Mouse (Mus musculus) CD4-positive, CD25-positive, alpha-beta regulatory T cell, adult 2 months (primary cell): ENCODE results near the gene Hist2h2aa2.
"Not testable (repeated sequence)": the region's sequence is repeated elsewhere in the genome, so short reads cannot be mapped to it uniquely, and the experiment has no call there.

Source experiments
- DNase-seq: peaks from one replicate; pipeline ENCODE4 v3.0.0-alpha.2; 2012; ENCODE audit warnings: low read depth, low spot score

Gene Hist2h2aa2

DNA sequence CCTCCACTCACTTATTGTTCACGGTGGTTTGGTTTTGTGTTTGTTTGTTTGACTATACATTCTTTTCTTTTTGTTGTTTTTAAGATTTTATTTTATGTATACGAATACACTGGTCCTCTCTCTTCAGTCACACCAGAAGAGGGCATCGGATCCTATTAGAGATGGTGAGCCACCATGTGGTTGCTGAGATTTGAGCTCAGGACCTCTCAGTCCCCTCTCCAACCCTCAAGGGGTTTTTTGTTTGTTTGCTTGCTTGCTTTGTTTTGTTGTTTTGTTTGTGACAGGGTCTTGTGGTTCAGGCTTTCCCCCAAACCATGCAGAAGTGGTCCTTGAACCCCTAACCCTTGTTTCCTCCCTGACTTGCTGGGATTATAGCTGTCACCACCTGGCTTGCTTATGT, 21.5 kb upstream of the Hist2h2aa2 start:
- DNase-seq, result no peak

DNA sequence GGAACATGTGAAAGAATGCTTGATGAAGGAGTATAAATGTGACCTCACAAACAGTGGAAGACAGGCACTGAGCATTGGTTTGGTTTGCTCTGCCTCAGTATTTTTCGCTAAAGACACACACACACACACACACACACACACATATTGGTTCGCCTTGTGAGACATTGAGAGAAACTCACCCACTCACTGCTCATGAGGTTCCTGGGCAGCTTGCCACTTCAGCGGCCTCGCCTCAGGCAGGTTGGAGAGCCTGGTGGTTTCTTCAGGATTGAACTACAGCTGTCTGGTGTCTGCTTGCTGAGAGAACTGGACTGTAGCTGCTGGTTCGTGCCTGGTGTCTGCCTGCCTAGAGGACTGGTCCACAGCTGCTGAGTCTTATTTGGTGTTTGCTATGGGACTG, 20.1 kb upstream of the Hist2h2aa2 start:
- DNase-seq, result no peak

- DNase-seq, result no peak
These were observed 17.1 kb upstream of the Hist2h2aa2 start for GRCm38 (mm10) chr3:96257190-96257589.

- DNase-seq, result no peak
These were observed 16.0 kb upstream of the Hist2h2aa2 start for GRCm38 (mm10) chr3:96255926-96256593.

DNA sequence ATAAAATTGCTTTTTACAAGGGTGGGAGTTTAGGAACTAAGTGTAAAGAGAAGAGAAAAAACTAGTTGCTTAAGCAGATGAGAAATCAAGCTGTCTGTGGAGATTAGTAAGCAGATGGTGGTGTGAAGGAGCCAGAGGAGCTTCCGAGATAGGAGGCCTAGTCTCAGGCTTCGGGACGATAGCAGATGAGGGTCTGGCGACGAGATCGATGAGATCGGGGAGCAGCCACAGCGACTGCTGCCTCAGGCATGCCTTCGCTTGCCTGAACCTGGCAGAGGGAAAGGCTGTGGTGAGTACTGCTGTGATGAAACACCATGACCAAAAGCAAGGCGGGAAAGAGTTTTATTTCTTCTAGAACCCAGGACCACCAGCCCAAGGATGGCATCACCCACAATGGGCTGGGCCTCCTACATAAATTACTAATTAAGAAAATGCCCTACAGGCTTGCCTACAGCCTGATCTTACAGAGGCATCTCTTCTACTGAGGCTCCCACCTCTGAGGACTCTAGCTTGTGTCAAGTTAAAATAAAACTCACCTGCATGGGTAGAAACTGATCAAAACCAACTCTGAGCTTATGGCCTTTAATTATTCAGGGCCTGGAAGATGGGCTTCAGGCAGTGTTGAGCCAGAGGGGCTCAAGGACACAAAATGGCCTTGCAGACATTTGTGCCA, 14.7 kb upstream of the Hist2h2aa2 start:
- no peak for DNase-seq

DNA sequence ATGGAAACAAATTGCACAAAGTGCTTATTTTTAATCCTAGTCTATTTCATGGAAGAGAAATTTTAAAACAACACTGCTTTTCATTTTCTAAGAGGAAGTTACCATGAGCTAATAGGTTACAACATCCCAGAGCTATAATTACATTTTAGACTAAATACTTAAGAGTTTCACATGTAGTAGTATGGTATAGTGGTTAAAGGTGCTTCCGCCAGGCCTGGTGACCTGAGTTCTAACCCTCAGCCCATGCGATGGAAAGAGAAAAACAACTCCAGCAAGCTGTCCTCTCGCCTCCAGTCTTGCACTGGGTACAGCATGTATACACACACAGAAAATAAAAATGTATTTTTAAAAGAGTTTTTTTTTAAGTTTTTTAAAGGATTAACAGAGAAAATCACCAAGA, 11.7 kb upstream of the Hist2h2aa2 start:
- no peak for DNase-seq

- no peak for DNase-seq
These were observed 10.8 kb upstream of the Hist2h2aa2 start for GRCm38 (mm10) chr3:96250890-96251289.

DNA sequence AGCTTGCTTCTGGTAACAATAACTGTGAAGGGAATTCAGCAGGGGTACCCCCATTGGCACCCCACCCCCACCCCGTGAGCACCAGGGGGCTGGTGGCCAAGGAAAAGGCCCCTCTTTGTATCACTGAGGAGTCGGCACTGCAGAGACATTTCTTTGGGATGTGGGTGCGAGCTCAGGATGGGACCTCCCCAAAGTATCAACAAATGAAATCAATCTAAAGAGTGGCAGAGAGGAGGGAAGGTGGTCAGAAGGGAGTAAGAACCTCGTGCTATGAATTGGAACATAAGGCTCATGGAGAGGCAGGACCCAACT, 8.9 kb upstream of the Hist2h2aa2 start:
- no peak for DNase-seq

GRCm38 (mm10) chr3:96248141-96249033, 8.3 kb upstream of the Hist2h2aa2 start:
- DNase-seq, result no peak

DNA sequence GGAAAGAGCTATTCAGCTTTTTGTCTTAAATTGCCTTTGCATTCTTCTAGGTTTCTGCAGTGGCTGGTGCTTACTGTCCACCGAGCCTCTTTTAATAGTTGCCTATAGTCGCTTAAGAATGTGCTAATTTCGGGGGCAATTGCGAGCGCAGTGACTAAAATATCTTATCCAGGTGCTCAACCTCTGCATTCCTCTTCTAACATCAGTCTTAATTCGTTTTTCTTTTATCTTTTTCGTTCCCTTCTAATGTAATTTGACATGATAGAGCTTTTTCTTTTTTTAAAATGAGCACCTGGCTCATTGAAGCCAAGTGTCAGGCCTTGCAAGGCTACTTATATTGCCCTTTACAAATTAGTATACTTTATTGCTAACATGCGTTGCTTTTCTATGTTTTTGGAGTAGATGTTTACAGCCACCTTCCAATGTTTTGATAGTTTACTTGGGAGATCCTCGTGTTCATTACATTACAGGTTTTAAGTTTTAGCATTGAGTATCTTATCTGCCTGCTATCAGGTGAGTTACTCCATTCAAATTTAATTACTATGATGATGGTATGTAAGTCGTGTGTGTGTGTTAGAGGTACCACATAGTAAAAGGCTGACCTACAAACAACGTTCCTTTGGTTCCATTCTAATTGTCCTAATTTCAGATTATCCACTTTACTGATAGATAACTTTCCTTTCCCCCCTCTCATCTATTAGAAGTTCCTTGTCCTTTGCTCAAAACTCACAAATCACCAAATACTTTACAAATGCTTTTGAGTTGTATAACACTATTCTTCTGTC, 7.5 kb upstream of the Hist2h2aa2 start:
- DNase-seq, result no peak

GRCm38 (mm10) chr3:96246427-96246856, 6.4 kb upstream of the Hist2h2aa2 start, which contains the start of gene Hist2h3c1:
Gene Hist2h3c1 (plus strand): TSS chr3:96246685.
- not testable (repeated sequence) for DNase-seq

DNA sequence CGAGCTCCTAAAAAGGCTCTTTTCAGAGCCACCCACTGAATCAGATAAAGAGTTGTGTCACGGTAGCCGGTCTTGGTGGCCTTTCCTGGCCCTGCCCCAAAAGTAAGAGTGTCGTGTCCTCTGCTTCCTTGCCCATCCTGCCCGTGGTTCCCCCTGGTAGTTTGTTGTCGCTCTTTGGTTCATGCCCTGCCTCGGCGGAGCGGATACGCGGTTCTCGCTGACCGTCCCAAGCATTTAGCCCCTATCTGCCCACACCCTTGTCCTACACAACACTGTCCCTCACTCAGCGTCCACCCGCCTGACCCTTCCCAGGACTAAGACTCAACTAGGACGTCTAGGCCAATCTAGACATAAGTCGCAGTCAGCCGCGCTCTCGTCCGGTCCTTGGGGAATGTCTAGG, 5.9 kb upstream of the Hist2h2aa2 start:
- DNase-seq, result not testable (repeated sequence)

DNA sequence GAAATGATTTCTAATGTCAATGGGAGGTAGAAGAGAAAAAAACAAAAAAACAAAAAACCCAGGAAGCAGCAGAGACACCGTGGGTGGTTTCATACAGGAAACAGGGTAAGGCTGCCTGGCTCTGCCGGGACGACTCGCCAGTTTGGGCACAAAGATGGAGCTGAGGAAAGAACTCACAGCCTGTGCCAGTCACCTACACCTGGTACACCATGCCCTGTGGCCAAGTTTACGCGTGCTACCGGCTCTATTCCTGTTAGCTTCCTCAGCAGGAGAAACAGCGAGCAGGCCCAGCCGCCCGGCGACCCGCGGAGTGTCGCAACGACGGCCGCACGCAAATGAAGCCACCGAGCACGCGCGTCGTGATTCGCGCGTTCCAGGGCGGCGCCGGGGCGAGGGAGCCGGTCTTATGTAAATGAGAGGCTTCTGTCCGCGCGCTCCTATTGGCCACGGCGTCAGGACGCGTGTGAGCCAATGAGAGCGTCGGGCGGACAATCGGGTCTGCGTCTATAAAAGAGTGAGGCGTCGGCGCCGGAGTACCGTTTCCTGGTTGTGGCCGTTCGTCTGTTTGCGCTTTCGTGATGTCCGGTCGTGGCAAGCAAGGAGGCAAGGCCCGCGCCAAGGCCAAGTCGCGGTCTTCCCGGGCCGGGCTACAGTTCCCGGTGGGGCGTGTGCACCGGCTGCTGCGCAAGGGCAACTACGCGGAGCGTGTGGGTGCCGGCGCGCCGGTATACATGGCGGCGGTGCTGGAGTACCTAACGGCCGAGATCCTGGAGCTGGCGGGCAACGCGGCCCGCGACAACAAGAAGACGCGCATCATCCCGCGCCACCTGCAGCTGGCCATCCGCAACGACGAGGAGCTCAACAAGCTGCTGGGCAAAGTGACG, 5.2 kb upstream of the Hist2h2aa2 start, which contains the start of gene Hist2h2aa1:
Hist2h2aa1 (plus strand) TSS at position 495 of the 884 bp plus-strand sequence.
- peak; percentile 85 for DNase-seq

- DNase-seq, result no peak
These were observed 4.0 kb upstream of the Hist2h2aa2 start for GRCm38 (mm10) chr3:96243921-96244572.

DNA sequence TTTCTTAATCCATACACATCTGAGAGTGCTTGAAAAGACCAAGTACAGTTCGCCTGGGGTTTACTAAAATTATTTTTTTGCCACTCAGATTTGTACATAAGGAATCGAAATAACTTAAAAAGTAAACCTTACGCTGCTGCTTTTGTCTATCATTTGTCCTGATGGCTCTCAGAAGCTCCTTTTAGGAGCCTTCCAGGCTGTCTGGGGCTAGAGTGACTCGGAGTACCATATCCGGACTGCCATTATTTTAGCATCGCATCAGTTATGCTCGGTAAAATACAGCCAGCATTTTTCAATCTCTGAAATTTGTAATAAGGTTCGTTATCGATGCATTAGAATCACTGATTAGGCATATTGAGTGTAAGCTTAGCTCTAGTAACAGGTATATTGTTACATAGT, 722 bp upstream of the Hist2h2aa2 start:
- DNase-seq, result no peak

DNA sequence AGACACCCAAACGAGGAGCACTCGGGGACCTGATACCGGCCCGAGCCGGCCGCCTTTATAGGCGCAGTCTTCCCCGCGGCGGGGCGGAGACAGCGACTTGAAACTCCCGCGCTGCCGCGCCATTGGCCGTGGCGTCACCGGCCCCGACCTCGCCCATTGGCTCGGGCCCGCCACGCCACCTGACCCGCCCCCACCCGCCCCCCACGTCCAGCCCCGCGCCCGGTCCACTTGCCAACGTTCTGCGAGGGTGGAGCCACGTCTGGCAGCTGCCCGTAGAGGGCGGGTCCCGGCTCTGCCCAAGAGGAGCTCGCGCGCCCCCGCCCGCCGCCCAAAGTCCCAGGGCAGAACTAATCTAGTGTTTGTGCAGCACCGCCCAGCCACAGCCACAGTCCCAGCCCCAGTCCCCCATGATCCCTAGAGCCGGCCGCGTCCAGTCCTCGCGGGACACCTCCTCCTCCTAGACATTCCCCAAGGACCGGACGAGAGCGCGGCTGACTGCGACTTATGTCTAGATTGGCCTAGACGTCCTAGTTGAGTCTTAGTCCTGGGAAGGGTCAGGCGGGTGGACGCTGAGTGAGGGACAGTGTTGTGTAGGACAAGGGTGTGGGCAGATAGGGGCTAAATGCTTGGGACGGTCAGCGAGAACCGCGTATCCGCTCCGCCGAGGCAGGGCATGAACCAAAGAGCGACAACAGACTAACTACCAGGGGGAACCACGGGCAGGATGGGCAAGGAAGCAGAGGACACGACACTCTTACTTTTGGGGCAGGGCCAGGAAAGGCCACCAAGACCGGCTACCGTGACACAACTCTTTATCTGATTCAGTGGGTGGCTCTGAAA, 902 bp downstream of the Hist2h2aa2 start, which contains the start of gene Hist2h3c2:
Hist2h3c2 (minus strand) TSS at position 174 of the 840 bp plus-strand sequence.
- DNase-seq, result not testable (repeated sequence)

- DNase-seq, result peak; percentile 29
These were observed 2.1 kb downstream of the Hist2h2aa2 start for GRCm38 (mm10) chr3:96237904-96238511.

- DNase-seq, result no peak
These were observed 2.7 kb downstream of the Hist2h2aa2 start for GRCm38 (mm10) chr3:96237335-96237903.
